Mouse (Mus musculus): Measurements from ENCODE around the gene BC049715.
"Not testable (repeated sequence)": the region's sequence is repeated elsewhere in the genome, so short reads cannot be mapped to it uniquely, and the experiment has no call there.

The BC049715 gene

GRCm38 (mm10) chr6:136827516-136827880 lies at the start of gene BC049715:
TSS of gene BC049715 (plus strand) at chr6:136827626.
- DNase-seq = no peak

DNA sequence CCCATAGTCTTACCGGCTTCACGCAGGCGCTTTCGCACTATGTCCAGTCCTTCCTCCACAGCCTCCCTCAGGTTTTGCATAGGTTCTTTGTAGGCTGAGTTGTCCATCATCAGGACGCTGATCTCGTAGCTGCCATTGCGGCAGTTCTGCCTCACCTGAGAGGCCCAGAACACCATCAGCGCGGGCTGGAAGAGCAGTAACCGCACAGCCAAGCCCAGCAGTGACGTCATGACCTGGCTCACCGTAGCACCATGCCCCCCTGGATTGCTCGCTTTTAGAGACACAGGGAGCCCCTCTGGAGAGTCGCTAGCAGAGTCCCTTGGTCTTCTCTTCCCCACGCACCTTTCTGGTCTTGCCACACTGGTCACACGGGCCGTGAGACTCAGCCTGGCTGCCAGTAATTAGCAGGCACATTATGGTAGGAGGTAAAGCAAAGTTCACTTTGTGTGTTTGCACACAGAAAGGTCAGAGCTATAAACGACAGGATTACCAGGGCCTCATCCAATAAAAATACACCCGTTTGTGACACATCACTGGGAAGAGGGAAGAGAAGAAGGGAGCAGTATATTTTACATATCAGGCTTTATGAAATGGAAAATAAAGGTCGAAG lies 45.9 kb upstream of the BC049715 start, which contains the start of gene Gucy2c:
Gucy2c (minus strand) TSS at position 389 of the 610 bp plus-strand sequence.
- DNase-seq = no peak

DNA sequence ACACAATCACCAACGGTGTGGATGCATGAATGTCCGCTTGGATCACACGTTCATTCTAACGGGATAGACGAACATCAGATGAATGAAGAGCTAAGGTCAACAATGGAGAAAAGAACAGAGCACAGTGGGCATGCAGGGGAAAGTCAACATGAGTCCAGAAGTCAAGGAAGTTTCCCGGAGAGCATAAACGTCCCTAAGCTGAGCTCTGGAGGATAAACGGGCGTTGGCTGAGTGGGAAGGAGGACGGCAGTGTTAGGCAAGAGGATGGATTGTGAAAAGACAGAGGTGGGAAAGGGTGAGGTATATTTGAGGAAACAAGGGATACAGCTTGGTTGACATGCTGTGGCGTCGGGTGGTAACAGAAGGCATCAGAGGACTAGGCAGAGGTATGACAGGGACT lies 45.3 kb upstream of the BC049715 start:
- no peak for DNase-seq

DNA sequence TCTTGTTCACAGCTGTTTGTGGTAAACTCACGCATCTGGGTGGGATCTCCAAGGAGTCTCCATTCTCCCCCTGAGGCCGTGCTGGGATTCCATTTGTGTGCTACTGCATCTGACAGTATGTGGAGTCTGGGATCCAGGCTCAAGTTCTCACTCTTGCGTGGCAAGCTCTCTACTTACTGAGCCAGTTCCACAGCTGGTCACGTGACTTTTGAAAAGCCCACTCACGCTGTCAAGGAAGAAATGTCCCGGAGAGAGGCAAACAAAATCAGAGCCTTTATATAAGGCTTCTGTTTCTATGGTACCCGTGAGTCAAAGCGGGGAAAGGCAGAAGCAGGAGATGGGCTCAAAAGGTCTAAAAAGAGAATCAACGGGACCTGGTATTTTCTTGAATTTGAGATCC lies 44.7 kb upstream of the BC049715 start:
- DNase-seq = no peak

DNA sequence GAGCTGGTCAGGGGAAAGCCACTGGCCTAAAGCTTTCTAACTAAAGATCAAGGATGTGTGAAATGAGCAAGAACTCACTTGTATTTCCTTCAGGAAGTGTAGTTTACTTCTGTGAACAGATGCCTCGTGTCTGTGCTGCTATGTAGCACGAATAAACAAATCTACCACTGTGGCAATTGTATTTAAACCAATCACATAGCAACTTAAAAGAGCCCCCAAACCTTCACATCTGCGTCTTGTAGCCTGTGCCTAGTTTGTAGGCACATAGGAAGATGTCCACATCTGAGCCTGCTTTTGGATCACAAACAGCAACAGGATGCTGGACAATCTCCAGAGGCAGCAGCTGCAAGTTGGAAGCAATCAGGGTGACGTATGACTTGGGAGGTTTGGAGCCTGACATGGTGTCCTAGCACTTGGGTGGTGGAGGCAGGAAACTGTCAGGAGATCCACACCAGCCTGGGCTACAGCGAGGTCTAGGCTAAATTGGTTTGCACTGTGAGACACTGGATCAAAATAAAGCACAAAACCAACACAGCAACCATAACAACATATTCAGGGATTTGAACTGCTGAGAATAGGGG lies 37.9 kb upstream of the BC049715 start:
- peak; percentile 85 for DNase-seq

DNA sequence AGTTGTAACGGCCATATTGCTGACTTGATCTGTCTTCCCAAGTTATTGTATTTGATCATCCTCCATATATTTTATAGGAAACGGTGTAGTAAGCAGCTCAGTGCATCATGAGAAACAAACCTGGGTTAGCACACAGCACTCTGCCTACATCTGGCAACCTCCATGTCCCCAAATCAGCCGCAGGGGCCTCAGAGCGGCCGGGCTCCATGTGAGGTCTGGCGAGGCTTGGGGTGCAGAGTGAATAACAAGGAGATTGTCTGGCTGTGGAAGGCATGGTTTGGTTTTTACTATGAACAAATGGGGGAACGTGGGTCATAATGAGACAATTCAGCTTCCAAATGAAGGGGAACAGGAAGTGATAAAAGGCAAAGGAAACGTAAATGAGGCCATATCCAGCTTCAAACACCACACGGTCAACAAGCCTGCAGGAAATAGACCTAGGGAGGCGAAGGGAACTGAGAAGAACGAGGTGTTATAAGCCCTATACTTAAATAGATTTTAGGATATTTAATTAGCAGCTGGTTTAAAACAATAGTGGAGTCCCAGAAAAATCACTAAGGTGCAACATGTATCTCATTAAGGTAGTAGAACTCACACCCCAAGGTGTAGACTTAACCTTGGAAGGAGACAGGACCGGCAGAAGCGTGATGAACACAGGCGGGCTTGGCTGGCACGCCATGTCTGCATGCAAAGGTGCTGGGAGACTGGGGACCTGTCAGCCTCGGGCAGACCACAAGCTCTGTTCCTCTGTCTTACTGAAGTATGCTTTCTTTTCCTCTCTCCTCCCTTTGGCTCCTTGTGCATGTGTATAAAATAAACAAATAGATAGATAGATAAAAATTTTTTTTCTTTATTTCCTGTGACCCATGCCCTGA lies 34.3 kb upstream of the BC049715 start:
- DNase-seq = no peak

DNA sequence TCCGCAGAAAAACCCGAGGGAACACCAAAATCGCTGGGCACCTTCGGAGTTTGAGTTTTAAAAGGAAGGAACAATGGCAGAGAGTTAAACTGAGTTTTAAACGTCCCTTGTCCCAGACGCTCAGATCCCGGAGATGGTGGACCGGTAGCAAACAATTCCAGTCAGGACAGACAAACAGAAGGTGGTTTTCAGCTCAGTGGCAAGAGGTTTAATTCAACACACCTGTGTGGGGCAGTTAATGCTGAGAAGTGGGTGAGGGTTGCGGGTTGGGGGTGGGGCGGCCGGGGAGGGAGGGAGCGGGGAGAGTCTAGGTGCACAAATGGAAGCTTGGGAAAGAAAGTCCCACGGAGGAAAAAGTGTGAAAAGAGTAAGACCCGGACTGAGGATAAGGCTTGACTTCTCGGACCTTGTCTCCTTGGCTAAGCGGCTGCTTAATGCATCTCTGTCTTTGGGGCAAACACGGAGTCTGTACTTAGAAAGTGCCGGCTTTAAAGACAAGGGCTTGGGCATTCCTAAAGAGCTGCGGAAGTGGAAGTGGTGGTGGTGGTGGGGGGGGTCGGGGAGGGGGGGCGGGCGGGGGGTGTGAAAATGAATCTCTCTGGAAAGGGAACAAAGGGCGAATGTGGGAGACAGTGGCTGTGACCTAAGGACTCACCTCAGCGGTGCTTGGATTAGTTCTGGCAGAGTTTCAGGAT lies 33.4 kb upstream of the BC049715 start:
- no peak for DNase-seq

DNA sequence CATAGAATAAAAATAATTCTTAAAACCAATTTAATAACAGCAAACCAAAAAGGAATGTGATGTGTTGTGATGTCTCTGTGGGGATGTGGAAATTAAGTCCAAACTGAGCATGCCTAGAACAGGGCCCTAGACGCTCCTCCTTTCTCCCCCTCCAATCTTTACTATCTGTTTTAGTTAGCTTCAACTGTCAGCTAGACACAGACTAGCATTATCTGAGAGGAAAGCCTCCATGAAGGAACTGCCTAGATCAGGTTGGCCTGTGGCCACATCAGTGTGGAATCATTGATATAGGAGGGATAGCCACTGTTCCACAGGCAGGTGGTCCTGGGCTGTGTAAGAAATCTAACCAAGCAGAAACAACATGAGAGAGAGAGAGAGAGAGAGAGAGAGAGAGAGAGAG lies 32.3 kb upstream of the BC049715 start:
- DNase-seq = no peak

- no peak for DNase-seq
Observed at GRCm38 (mm10) chr6:136795850-136796249, 31.6 kb upstream of the BC049715 start.

GRCm38 (mm10) chr6:136797874-136798693 lies 29.3 kb upstream of the BC049715 start:
- not testable (repeated sequence) for DNase-seq

GRCm38 (mm10) chr6:136800710-136801109 lies 26.7 kb upstream of the BC049715 start:
- no peak for DNase-seq

- DNase-seq = no peak
Observed at GRCm38 (mm10) chr6:136801274-136801673, 26.2 kb upstream of the BC049715 start.

DNA sequence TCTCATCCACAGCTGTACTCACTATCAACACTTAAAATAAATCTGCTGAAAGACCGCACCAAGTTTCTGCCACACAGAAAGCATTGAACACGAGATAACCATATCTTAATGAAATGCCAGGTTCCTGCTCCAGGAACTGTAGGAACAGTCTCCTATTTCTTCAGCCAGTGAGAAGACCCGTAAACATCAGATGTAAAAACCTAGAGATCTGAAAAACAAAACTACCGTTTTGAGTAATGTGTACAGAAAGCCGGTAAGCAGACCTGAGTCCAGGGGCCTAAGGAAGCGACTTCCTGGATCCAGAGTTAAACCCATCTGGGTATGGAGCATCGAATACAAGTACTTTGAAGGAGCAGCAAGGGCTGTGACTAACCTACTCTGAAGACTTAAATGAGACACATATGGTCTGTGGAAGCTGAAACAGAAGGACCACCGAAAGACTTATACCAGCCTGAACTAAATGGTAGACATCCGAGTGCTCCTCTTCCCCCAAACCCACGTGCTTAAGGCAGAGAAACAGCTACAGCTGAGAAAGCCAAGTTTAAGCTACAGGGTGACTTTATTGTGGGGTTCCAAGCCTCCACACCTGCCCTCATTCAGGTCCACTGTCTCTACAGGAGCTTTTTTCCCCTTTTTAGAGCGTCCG lies 24.2 kb upstream of the BC049715 start:
- DNase-seq = no peak

GRCm38 (mm10) chr6:136803739-136804633 lies 23.4 kb upstream of the BC049715 start, which contains the start of gene Hist4h4:
TSS of gene Hist4h4 (minus strand) at chr6:136804415.
- DNase-seq = peak; percentile 96

DNA sequence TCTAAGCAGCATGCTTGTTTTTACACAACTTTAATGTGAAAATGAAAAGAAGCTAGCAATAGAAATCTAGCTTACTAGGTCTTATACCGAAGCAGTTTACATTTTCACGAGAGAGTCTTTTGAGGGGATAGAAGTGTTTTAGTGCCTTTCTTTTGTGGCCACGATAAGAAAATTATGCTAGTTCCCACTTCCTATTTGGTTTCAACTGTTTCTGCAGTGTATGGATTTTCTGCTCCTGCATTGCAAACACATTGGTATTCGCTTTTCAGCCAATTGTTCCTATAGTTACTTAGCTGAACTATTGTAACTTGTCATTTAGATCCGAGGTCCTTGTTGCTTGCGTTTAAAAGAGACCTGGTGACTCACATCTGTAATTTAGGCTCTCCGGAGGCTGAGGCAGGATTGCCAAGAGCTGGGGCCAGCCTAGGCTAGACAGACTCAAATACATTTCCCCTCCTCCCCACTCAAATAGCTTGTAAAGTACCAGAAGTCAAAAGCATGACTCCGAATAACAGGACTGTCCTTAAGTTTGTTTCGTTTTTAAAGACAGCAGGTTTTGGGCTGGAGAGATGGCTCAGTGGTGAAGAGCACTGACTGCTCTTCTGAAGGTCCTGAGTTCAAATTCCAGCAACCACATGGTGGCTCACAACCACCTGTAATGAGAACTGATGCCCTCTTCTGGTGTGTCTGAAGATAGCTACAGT lies 22.6 kb upstream of the BC049715 start:
- no peak for DNase-seq

DNA sequence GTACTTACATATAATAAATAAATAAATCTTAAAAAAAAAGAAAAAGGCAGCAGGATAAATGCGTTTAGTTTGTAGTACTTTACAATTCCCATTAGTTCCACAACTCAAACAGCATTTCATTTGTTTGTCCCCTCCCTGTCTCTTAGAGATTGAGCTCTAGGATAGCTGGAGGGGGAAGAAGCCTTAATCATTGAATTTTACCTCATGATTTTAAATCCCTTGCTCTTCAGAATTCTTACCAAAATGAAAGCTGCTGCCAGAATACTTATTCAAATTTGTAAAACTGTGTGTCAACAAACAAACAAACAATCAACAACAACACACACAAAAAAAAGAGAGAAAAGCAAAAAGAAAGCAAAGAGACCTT lies 22.0 kb upstream of the BC049715 start:
- no peak for DNase-seq

DNA sequence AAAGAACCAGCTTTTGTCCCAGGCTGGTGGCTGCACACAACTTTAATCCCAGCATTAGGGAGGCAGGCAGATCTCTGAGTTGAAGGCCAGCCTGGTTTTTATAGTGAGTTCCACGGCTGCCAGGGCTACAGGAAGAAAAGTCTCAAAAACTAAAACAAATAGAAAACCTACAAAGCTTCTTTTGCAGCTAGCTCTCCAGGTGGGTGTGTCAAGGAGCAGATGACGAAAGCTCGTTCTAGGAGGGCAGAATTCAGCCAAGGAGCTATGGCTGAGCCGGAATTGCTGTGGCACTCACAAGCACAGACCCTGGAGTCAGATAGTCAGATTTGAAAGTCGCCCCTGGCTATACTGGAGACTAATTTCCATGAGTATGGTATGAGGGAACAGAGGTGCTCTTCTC lies 20.6 kb upstream of the BC049715 start:
- DNase-seq = no peak

DNA sequence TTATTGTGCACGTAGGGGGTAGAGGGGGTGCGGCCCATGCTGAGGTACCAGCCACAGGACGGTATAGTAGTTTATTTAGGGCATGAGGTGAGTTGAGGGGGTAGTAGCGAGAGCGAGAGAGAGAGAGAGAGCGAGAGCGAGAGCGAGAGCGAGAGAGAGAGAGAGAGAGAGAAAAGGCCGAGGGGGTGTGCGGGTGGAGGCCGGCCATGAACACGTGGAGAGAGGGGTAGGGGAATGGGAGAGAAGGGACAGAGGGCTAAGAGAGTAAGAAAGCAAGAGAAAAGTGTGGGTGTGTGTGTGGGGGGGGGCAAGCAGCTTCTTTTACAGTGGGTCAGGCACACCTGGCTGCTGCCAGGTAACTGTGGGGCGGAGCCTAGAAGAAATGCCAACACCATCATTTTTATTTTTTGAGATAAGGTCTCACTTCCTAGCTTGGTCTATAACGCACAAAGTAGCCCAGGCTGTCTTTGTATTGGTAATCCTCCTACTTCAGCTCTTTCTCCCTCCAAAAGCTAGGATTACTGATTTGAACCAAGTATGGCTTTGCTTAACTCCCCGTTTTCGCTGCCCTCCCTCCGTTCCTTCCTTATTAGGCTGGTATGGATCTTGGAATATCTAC lies 19.9 kb upstream of the BC049715 start:
- DNase-seq = no peak

DNA sequence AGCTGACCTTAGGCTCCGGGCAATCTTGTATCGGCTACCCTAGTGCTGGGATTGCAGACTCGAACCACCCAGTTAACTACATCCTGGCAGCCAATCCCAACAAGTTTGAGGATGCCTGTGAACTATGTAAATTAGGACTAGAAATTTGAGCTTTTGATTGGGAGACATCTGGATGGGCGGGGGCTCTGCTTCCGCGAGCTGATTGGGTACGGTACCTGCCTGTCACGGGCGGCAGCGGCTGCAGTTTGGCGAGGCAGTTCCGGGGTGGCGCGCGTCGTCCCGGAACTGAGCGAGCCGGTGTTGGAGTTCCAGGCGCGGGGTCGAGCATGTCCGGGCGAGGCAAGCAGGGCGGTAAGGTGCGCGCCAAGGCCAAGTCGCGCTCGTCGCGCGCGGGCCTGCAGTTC lies 19.4 kb upstream of the BC049715 start, which contains the start of gene H2afj:
H2afj (plus strand) TSS at position 231 of the 404 bp plus-strand sequence.
- DNase-seq = peak; percentile 99

Measured in kidney, postnatal 10 days (tissue).